Mouse (Mus musculus): ENCODE measurements around the gene Ttc7b.

Ttc7b gene

DNA sequence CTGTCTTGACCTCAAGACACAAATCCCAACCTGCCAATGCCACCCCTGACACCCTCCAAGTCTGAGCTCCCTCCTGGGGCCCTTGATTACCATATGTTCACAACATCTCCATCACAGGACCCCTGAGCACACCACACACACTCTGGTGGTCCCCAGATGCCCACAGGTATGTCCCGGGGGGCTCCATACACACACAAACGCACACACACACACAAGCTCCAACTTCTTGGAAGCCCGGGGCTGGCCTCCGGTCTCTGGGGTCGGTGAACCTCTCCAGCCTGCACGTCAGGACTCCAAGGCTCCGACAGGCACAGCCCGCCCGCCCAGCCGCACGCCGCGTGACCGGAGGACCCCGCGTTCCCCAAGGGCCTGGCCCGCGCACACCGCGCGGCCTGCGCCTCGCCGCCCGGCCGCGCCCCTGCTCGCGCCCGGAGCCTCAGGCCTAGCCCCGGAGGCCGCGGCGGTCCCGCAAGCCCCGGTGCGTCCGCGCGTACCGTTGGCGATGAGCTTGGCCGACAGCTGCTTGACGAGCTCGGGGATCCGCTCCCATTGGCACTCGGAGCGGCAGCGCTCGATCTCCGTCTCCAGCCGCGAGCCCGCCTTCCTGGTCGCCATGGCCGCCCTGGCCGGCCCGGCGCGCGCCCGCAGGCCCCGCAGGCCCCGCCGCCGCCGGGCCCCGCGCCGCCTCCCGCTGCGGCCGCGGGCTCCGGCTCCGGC lies 391 bp downstream of the Ttc7b start:
- peak; percentile 65 for DNase-seq (ENCODE audit: low read depth)

DNA sequence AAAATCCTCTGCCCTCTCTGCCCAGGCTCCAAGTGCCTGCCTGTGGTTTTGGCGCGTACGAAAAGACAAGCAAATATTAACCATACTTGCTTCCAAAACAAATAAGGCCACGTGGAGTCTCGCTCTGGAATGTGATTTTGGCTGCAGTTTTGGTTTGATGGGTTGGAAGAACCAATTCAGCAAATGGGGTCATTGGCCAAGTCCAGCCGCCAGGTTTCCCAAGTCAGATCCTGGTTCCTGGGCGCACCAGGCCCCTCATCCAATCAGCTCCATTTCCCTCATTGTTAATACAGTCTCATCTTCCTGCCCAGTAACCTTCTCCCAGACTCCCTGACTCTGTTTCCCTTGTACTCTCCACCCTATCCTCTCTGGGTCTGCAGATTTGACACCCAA lies 946 bp downstream of the Ttc7b start:
- DNase-seq (ENCODE audit: low read depth): no peak

DNA sequence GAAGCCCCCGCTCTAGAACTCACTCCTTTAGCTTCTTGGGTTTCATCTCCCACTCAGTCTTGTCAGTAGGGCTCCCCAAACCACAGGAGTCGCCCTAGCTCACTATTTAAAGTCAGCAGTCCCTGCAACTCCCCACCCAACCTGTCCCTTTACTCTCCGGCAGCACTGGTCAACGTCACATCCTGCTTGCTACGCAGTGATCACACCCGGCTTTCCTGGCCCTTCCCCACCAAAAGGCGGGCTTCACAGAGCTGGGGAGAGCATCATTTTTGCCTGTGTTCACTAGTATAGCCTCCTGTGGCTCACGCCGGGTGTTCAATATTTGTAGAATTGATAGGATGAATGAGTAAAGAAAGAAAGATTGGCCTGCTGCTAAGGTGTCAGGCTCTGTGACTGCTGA lies 3.3 kb downstream of the Ttc7b start:
- DNase-seq (ENCODE audit: low read depth): no peak

DNA sequence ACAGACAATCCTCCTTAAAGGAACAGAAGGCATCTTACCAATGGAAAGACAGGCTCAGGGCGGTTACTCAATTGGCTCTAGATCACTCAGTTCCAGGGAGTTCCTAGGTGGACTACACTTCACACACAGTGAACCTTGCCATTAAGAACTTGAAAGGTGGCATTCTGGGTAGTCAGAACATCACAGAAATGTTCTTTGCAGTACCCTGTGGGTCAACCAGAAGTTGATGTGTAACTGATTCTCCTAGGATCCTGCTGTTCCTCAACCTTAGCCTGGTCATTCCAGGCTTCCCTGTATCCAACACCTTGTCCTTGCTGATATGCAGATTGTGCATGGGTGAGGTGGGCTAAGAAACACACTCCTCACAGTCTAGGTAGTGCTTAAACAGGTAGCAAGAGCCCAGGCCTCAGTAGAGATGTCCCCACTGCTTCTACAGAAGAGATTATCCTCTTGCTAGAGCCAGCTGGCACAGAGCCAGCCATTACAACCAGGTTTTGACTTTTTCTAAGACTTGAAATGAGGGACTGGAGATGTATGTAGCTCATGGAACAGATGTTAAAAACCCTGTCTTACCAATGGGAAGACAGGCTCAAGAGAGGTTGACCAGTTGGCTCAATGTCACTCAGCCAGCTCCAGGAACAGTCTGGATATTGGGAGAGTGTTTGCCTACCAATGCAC lies 4.3 kb downstream of the Ttc7b start:
- DNase-seq (ENCODE audit: low read depth): no peak

DNA sequence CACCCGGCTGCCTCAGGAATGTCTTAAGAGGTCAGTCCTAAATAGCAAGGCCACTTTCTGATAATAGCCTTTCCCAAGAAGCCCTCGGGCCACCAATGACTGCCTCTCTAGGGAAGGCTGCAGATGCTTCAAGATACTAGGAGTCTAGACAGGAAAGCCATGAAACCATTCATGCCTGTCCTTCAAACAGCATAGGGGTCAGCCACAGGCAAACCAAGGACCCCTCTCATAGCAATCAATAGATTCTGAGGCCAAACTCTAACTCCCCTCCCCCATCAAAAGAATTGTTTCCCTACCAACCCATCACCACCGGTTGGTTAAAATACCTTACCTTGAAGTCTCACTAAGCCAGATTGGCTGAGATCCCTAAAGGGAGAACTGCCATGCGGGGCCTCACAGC lies 5.1 kb downstream of the Ttc7b start:
- no peak for DNase-seq (ENCODE audit: low read depth)

DNA sequence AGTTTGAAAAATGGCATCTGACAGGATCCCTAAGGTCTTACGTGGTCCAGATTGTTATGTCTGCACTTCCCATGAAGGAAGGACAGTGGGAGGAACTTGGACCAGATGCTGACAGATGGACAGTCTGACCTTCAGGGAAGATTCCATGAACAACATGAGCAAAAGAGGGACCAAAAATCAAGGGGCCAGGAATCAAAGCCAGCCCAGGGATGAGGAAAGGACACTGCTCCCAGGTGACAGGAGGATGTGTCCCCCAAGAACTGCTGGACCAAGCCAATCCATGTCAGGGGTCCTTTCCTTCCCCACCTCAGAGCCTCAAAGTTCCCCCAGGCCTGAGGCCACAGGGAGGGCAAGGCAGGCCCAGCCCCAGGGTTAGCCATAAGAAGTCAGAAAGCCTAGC lies 6.0 kb downstream of the Ttc7b start:
- no peak for DNase-seq (ENCODE audit: low read depth)

DNA sequence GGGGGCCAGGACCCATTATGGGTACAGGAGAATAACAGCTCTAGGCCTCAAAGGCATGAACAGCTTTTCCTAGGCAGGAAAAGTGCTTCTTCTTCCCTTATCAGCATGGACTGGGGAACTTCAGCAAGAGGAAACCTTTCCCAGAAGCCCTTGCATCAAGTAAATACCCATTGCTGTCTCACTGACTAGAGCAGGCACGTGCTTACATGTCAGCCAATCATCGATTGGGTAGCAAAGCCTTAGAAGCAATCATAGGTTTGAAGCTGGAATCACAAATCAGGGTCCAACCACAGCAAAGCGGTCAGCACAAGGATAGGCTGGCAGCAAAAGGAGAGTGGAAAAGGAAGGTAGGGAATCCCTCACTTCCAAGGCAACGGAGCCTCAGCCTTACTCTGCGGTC lies 7.5 kb downstream of the Ttc7b start:
- no peak for DNase-seq (ENCODE audit: low read depth)

DNA sequence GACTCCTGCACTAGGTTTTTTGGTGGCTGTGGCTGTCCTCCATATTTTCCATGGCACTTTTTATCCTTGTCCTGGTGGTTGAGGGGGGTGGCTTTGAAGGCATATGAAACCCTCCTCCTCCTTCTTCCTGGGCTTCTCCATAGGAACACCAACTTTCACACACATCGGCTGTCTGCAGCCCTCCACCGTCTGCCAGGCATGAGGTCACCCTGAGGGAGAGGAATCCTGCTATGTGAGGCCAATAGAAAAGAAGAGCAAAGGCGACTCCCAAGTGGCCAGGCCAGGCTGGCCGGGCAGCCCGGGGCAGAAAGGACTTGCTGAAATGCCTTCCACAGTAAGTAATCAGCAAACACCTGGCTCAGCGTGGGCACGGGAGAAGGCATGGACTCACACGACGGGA lies 8.0 kb downstream of the Ttc7b start:
- no peak for DNase-seq (ENCODE audit: low read depth)

DNA sequence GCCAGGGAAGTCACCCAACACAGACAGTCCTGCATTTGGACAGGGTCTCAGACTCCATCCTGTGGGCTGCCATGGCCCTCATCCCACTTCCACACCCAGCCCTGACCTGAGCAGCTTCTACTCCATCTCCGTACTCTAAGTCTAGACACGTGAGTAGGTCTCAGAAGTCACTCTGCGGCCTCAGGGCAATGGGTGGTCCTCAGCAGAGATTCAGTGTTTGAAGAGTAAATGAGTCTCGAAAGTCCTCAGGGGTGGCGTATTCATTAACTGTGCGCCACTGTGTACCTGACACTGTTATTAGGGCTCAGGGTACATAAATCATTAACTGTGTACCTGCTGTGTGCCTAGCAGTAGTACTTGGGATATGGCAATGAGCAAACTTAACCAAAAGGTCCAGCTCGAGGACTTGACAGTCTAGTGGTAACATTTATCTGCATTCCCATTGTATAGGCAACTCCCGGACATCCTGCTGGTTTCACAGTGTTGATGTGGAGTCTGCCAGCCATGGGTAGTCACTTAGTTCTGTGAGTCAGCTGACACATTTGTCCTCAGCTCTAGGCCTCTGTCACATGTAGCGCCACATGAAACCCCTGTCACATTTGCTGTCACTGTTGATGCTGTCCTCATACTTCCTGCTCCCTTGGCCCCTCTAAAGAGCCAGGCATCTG lies 10.9 kb downstream of the Ttc7b start:
- DNase-seq (ENCODE audit: low read depth): no peak

DNA sequence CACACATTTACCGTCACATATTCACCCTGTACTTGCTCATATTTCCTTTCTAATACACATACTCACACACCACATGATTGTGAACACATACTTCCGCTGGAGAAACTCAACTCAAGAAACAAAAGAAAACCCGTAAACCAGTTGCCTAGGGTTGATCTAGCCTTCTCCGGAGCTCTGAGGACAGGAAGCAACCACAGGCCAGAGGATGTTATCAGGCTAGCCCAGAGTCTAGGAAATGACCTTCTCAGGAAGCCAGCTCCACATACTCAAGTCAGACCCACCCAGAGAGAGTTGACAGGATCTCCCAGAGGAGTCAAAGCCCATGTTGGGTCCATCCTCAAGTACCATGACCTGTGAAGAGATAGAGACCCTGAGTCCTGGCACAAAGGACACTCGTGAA lies 12.0 kb downstream of the Ttc7b start:
- peak; percentile 35 for DNase-seq (ENCODE audit: low read depth)

DNA sequence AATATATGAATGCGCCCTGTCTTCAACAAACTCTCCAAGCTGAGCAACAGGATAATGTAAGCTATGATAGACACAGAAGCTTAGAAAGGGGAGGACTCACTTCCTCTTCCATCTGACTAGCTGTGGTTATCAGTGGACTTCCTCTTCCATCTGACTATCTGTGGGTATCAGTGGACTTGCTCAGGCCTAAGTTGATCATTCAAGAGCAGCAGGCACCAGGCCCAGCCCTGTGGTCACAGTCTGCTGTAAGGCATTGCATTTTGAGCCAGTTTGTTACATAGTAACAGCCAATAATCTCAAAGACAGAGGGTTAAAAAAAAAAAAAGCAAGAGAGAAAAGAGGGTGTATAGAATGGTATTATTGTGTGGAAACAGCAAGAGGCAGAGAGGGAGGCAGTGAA lies 15.1 kb downstream of the Ttc7b start:
- DNase-seq (ENCODE audit: low read depth): no peak

DNA sequence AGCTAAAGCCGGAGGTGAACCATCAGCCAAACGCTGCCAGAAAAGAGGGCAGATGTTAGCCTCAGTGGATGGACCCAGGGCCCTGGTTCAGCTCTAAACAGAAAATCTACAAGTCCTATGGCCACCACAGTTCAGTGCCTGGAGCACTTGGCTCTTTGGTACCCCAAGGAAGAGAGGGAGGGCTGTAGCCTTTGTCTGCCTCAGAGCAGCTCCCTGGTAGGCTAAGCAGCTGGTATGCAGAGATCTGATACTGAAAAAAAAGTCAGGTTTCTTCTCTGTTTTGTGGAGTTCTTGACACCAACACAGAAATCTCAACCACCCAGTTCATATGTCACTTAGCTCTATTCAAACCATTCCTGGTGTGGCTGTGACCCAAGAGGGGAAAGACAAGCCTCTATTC lies 16.0 kb downstream of the Ttc7b start:
- no peak for DNase-seq (ENCODE audit: low read depth)

DNA sequence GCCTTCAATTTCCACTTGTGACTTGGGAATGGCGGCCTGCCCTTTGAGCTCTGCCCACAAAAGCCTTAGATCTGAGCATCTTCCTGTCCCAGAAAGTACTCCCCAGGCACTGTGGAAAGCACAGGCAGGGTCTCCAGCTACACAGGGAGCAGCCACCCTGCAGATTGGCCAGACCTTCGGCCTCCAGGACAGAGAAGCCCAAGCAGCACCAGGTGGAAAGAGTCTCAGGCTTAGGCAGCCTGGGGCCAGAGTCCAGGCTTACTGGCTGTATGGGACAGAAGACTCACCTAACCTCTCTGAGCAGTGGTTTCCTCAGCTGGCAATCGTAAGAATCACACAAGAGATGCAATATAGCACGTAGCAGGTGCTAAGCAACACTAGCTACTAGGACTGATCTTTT lies 17.0 kb downstream of the Ttc7b start:
- no peak for DNase-seq (ENCODE audit: low read depth)

DNA sequence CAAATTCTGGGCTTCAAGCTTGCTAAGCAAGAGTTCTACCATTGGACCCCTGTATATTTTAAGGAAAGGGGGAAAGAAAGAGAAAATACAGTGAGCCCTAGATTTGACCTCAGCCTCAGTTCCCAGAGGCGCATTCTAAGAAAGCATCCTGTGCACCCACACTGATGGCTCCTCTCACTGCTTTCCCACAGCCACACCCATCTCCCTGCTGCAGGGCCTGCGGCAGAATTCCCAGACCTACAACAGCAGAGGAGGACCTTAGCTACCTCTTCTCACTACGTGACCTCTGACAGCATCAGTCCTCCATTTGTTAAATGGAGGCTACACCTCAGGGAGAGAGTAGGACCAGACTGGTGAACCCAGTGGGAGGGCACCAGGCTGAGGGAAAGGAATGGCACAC lies 18.1 kb downstream of the Ttc7b start:
- no peak for DNase-seq (ENCODE audit: low read depth)

DNA sequence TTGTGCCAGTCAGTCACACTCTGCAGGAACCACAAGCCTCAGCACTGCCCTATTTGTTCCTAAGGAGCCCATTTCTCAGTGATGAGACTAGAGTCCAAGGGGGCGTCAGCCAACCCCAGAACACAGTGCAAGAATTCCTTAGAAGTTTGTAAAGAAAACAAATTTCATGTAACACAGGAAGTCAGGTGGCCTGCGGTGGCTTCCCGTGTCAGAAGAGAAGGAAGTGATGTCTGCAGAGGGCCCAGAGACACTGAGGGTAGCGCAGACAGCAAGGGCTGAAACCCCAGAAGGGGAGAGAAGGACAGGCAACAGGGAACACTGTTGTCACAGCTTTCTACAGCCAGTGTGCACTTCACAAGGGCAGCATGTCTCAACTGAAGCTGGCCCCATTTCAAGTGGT lies 19.4 kb downstream of the Ttc7b start:
- DNase-seq (ENCODE audit: low read depth): peak; percentile 82

DNA sequence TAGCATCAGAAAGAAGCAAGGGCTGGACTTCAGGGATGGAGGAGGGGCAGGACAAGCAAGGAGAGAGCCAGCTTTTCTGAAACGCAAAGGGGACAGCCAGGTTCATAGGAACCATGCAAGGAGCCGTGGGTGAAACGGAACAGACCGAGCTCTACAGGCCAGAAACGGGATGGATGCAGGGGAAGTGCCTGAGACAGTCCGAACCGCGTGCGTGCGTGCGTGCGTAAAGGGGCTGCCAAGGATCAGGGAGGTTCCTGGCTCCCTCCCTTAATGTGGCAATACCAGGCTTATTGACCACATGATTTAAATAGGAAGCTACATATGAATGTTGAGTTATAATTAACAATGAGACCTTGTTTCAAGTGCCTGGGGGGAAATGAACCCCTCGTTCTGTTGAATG lies 21.2 kb downstream of the Ttc7b start:
- no peak for DNase-seq (ENCODE audit: low read depth)

DNA sequence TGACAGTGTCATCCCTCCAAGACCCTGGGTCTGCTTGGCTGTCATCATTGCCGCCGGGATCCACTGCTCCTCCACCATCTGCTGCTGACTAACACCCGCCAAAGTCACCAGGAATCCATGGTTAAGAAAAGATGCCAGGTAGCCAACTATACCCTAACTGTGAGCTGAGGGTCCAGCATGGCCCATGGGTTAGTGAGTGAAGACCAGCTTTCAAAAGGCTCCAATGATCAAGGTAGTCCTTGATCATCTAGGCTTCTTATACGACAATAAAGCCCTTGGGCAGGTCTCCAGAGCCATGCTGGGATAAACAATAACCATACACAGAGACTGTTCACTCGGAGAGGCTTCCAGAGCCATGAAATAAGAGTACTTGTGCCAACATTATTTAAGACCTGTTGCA lies 22.6 kb downstream of the Ttc7b start:
- no peak for DNase-seq (ENCODE audit: low read depth)

DNA sequence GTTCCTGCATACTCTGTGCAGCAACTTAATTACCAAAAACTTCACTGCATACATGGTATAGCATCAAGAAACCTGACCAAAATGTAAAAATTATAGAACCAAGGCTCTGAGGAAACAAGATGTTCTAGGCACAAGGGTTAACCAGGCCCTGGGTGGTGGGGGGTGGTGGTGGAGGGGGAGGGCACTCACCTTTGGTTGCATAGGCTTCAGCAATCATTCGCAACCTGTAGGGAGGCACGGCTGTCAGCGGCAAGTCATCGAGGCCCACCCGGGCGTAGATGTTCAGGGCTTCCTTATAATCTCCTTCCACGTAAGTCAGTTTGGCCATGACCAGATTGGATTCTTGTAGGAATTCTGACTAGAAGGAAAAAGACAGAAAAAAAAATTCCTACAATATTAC lies 25.5 kb downstream of the Ttc7b start:
- no peak for DNase-seq (ENCODE audit: low read depth)

DNA sequence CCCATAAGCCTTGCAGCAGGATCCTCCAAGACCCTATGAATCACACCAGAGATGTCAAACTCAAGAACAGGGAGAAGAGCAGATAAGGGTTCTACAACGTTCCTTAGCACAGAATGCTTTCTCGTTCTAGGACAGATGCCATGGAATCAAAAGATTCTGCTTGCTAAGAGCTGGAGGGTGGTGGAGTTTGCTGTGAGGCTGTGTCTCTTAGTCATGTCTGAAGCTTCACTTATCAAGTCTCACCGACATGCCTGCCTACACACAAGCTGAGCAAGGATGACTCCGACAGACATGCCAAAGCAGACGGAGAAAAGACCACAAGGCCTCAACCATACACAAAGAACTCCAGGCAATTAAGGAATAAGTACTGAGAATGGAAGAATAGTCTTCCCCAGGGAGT lies 27.4 kb downstream of the Ttc7b start:
- DNase-seq (ENCODE audit: low read depth): no peak

DNA sequence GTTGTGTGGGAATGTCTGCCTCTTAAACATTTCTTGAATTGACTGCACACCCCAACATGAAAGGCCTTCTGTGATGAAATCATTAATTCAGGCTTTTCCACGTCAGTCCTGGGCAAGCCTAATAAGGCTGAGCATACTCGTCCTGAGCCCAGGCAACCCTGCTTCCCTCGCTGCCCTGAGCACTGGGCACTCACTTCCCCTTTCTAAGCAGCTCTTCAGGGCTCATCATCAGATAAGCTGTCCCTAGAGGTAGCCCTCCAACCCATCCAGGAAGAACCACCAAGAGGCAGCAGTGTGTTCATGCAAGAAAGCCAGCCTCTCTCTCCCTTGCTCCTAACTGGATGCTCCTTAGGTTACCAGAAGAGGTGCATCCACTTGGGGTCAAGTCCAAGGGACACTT lies 27.9 kb downstream of the Ttc7b start:
- no peak for DNase-seq (ENCODE audit: low read depth)

DNA sequence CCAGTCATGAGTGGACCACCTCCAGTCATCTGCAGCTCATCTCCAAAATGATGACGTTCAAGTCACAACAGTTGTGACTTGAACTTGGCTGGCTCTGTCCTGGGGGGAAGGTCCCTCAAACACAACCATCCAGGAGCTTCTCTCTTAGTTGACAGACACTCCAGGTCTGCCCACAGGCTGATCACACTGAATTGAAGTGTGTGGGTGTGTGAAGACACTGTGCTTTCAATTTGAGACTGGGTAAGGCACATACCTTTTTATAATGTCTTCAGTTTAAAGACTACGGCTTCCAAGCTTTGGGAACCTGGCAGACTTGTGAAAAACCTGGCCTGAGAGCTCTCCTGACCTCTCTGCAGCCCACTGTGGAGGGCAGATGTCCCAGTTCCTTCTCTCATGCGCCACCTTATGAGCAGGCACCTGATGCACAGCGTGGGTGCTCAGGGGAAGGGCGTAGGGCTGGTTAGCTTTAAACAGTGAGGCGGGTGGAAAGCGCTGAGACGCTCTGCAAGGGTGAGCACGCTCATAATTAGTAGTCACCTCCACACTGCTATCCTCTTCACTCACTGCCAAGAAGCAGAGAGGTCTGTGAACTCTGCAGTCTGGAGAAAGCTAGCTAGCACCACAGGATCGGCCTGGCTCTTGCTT lies 28.5 kb downstream of the Ttc7b start:
- no peak for DNase-seq (ENCODE audit: low read depth)

DNA sequence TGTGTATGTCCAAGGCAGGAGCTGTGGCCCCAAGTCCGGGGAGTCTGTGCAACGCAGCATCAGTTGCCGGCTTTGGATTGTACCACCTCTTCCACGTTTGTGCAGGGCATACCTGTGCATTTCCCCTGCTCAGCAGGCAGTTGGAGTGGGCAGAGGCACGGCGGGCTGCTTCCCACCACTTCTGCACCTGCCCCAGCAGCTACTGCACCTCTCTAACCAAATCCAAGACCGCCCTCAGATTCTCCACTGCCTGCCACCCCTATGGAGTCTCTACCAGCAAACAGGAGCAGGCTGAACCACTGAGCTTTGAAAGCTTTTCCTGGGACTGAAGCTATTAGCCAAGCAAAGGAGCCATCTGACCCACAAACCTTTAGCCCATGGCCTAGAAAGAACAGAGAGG lies 30.8 kb downstream of the Ttc7b start:
- no peak for DNase-seq (ENCODE audit: low read depth)

DNA sequence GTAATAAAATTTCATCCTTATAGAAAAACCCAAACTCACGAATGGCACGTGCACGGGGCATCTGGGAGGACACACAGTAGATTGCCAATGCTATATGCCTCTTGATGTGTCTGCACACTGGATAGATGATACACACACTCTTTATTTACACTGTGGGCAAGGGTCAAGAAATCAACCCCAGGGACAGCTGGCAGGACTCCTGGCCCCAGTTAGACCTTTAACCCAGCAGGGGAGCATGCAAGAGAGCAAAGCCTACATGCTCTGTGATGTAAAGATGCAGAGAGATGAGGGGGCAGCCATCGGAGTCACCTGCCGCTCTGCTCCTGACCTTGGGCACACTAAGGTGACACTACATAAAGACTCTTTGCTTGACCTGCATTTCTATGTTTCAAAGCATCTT lies 32.3 kb downstream of the Ttc7b start:
- DNase-seq (ENCODE audit: low read depth): no peak

Measured in naive thymus-derived CD4-positive, alpha-beta T cell, adult 2 months (primary cell).